Mouse (Mus musculus): Measurements from ENCODE around the gene Plekhh3. TPM values are rescaled to one million over a fixed set of nuclear protein-coding genes. Genes with fewer than 3 reads are reported as not detected.
A peak's percentile ranks its signal among the peaks of the same experiment; 100 is the strongest.
"Not testable (repeated sequence)": the region's sequence is repeated elsewhere in the genome, so short reads cannot be mapped to it uniquely, and the experiment has no call there.

Gene Plekhh3
- total RNA-seq, 2 experiments from 2014 or later = 20.7 to 35.3 TPM

DNA sequence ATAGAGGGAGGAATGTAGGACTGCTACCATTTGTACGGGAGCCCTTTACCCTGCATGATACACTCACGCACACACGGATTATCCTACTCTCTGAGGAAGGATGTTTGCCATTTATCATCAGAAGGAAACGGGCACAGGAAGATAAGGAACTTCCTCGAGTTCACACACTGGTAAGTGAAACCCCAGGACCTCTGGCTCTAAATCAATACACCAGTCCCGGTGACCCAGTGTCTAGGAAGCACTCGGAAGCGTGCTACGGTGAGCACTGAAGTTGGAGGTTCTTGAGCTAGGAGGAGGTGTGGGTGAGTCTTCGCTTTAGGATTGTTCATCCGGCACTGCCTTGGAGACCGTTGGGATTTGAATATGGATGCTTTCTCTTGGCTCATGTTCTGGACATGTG is 38.1 kb downstream of the Plekhh3 start:
- Histone ChIP-seq H3K4me3 (no peak overlapping the region), H3K27ac (no peak overlapping the region)
- intact Hi-C loops (cut with DNase I) = no loop called here
- no peak for TF ChIP-seq CTCF (IDR thresholded peaks at IDR 0.05)
- DNase-seq = no peak

DNA sequence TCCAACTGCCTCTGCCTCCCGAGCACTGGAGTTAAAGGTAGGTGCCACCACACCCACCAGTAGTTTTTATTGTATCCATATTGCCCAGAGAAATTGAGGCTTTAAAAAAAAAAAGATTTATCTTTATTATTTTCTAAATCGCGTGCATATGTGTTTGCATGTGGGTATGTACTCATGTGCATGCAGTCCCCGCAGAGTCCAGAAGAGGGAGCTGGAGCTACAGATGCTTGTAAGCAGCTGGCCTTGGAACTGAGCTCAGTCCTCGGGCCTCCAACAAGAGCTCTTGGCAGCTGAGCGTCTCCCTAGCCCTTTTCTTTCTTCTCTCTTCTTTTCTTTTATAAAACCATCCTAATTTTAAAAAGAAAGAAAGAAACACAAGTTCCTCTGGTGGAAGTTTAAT is 39.5 kb downstream of the Plekhh3 start:
- intact Hi-C loops (cut with DNase I) = loop anchor here (2.0 kb wide), 1 partner anchor 37 kb away; no protein-coding TSS in a partner anchor
- peak; percentile 51 for DNase-seq
- Histone ChIP-seq H3K4me3 (no peak overlapping the region), H3K27ac (peak overlapping the region; percentile 92)
- TF ChIP-seq CTCF (IDR thresholded peaks at IDR 0.05) = peak; percentile 54

DNA sequence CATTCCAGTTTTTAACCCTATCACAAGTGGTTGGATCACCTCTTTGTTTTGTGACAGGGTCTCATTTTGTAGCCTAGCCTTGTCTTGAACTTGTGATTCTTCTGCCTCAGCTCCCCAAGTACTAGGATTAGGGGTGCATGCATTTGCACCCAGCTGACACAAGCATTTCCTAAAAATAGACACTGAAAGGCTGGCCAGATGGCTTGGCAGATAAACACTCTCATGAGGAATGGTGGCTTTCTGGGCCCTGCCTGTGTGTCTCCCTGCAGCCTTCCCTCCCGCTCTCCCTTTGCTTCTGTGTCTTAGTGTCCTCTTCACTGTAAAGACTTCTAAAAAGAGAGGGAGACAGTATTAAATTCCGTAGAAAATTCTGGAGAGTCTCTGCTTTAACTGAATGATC is 40.0 kb downstream of the Plekhh3 start:
- Histone ChIP-seq H3K4me3 (no peak overlapping the region; the same call in 1 of the 2 replicates), H3K27ac (peak overlapping the region; percentile 92)
- peak; percentile 54 for DNase-seq
- no peak for TF ChIP-seq CTCF (IDR thresholded peaks at IDR 0.05)
- intact Hi-C loops (cut with DNase I) = loop anchor here (2.0 kb wide), 1 partner anchor 38 kb away; no protein-coding TSS in a partner anchor

DNA sequence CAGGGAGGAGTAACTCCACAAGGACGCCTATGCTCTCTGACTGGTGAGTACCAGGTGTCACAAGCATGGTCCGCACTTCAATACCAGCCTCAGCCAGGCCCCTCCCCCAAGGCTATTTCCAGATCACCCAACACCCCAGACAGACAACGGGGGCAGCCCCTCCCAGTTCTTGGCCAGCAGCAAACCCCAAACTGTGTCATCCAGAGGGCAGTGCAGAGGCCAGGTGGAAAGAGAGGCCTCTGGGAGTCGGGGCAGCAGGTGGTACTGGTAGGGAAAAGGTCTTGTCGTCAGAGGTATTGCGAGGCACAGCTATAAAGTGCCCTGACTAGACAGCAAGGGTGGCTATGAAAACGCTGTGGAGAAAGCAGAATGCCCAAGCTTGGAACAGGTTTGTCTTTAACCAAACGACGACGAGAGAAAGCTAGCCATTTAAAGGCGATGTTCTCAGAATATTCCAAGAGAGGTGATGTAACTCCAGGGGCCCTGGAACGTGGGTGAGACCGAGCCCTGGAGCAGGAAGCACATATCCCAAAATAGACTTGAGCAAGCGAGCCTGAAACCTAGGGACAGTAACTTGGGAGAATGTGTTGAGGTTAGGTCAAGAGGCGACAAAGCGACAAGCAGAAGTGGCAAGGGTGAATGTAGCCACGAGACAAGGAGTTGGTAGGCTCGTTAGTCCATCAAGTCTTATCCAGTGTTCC is 40.9 kb downstream of the Plekhh3 start:
- Histone ChIP-seq H3K27ac (peak overlapping the region; percentile 92), H3K4me3 (peak overlapping the region; percentile 41)
- peak; percentile 93 for DNase-seq
- no peak for TF ChIP-seq CTCF (IDR thresholded peaks at IDR 0.05)
- intact Hi-C loops (cut with DNase I) = loop anchor here (2.0 kb wide), 1 partner anchor 39 kb away; no protein-coding TSS in a partner anchor

DNA sequence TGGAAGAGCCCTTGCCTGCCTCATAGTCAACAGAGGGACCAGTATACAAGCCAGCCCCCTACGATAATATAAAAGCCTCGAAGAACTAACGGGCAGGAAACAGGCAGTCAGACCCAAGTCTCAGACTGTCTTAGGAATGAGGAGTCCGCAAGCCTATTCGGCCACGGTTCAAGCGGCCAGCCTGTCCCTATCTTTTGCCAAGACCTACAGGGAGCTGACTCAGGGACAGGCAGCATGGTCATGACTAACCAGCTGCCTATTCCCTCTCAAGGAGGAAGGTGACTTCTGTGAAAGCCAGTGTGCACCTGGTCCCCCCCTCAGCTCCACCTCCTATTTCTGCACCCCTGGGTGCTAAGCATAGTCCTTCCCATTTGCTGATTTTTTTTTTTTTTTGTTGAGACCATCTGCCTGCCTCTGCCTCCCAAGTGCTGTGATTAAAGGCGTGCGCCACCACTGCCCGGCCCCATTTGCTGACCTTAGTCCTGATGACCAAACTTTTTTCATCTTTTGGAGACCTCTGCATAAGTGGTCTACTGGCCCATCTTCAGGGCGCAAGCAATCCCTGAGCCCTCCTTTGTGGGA is 42.1 kb downstream of the Plekhh3 start:
- DNase-seq = peak; percentile 79
- Histone ChIP-seq H3K4me3 (peak overlapping the region; percentile 40), H3K27ac (peak overlapping the region; percentile 92)
- intact Hi-C loops (cut with DNase I) = no loop called here
- no peak for TF ChIP-seq CTCF (IDR thresholded peaks at IDR 0.05)

DNA sequence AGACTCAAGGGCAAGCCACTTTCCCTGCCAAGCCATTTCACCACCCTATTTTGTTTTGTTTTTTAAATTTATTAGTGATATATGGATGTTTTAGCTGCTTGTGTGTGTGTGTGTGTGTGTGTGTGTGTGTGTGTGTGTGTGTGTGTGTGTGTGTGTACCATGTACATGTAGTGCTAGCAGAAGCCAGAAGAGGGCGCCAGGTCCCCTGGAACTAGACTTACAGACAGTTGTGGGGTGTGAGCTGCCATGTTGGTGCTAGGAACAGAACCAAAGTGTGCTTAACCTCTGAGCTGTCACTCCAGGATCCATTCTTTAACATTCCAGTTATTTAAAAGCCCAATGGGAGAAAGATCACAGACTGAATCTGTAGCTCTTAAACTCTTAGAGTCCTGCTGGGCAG is 44.1 kb downstream of the Plekhh3 start:
- intact Hi-C loops (cut with DNase I) = no loop called here
- Histone ChIP-seq H3K4me3 (no peak overlapping the region), H3K27ac (0 out of 2 replicates have a peak overlapping the region, but pooled peaks have one; percentile 8)
- DNase-seq = peak; percentile 44
- TF ChIP-seq CTCF (IDR thresholded peaks at IDR 0.05) = peak; percentile 29; the same call in 1 of the 2 replicates

DNA sequence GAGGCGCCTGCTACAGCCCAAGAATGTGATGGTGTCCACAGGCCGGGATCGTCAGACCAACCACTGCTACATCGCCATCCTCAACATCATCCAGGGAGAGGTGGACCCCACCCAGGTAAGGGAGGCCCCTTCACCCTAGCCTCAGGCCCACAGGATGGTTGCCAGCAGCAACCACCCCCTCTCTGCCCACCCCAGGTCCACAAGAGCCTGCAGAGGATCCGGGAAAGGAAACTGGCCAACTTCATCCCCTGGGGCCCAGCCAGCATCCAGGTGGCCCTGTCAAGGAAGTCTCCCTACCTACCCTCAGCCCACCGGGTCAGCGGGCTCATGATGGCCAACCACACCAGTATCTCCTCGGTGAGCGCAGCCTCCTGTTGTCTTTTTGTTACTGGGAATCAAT is 46.1 kb downstream of the Plekhh3 start:
- H3K4me3 ChIP-seq; intact Hi-C loops (cut with DNase I); DNase-seq; H3K27ac ChIP-seq: not testable (repeated sequence)

DNA sequence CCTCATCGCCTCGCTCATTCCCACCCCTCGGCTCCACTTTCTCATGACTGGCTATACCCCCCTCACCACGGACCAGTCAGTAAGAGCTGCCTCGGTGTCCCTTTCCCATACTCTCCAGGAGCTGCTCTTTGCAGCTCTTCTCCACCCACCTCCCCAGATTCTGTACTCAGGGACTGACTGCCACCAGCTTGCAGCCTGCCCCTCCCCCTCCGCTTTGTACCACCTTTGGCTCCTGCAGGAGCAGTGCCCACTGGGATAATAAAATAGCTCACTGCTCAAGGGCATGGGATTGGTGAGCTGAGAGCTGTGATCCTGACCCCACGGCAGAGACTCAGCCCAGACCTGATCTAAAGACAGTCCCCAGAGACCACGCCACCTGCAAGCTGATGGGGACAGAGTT is 46.7 kb downstream of the Plekhh3 start:
- intact Hi-C loops (cut with DNase I); H3K4me3 ChIP-seq; H3K27ac ChIP-seq; DNase-seq: not testable (repeated sequence)

DNA sequence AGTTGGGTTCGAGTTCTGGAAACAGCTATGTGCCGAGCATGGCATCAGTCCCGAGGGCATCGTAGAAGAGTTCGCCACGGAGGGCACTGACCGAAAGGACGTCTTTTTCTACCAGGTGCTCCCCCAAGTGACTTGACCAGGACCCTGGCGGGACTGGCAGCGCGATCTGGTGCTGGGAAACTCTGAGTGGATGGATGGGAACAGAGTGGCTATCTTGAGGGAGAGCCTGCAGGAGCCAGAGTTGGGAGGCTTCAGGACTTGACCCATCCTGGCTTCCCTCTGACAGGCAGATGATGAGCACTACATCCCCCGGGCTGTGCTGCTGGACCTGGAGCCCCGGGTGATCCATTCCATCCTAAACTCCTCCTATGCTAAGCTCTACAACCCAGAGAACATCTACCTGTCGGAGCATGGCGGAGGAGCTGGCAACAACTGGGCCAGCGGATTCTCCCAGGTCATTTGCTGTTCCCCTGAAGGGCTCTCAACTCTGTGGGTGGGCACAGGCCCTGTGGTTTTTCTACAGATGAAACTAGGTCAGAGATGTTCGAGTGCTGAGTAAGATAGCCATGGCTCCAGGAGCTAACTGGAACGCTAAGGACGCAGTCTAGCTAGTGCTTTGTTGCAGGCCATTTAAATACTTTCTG is 50.5 kb downstream of the Plekhh3 start:
- intact Hi-C loops (cut with DNase I) = no loop called here
- H3K4me3 ChIP-seq = peak overlapping the region; percentile 99
- DNase-seq = no peak
- no peak for TF ChIP-seq CTCF (IDR thresholded peaks at IDR 0.05)
- H3K27ac ChIP-seq = peak overlapping the region; percentile 91

DNA sequence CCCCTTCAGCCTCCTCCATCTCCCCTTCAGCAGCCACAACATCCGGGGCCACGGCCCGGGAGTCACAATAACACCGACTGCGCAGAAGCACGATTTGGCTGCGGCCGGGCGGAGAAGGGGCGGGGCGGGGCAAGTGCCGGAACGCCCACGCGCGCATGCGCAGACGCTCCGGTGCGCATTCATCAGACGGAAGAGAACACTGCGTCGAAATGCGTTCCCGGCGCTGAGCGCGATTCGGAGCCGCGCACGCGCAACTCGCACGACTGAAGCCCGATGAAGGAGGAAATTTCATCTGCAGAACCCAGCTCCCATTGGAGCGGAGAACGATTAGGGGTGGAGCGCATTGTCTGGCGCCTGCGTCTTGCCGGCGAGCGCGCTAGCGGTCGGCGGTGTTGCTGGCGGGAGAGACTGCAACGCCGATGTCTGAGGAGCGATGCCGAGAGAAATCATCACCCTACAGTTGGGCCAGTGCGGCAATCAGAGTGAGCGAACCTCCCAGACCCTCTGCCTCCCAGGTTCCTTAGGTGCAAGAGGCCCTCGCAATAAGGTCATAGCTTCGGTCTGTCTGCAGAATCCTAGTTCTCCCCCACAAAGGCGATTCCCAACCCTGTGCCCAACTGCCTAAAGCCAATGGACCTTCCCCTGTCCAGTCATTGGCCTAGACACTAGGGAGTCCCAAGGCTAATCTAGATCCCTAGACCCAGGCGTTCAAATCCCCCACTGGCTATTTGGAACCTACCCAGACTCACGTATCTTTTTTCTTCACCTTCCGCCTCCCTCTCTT is 51.2 kb downstream of the Plekhh3 start, which contains the start of the genes Retreg3 and Tubg1:
Retreg3 (minus strand) TSS at position 133 of the 784 bp plus-strand sequence.
Tubg1 (plus strand) TSS at position 178 of the 784 bp plus-strand sequence.
- peak within 1 kb of the TSS; percentile 91 for H3K27ac ChIP-seq
- peak within 1 kb of the TSS; percentile 99 for H3K4me3 ChIP-seq
- intact Hi-C loops (cut with DNase I) = loop anchor here (2.0 kb wide), 1 partner anchor 53 kb away; no protein-coding TSS in a partner anchor
- TF ChIP-seq CTCF (IDR thresholded peaks at IDR 0.05) = no peak
- DNase-seq = peak; percentile 99

DNA sequence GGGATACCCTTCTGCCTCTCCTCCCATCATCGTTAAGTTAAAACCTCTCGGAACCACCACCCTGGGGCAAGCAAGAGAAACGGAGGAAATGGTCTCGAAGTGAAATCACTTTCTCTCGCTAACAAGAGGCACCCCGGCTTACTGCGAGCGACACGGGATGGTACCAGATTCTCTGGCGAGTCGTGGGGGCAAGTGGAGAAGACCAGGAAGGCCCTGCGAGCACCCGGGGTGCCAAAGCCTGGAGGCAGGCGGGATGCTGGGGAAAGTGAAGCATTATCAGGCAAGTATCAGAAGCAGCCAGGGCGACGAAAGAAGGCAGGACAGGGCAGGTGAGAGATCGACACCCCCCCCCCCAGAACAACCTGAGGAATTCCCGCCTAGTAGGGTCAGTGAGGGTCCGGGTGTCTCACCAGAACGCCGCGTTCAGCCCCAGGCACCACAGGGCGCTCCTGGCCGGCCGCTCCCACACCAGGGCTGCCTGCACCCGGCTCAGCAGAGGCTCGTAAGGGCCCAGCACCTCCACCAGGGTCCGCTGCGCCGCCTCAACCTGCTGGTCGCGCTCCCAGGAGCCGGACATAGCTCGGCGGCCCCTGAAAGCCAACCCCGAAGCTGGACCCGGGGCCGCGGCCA is 51.9 kb downstream of the Plekhh3 start:
- peak; percentile 53 for TF ChIP-seq CTCF (IDR thresholded peaks at IDR 0.05)
- intact Hi-C loops (cut with DNase I) = loop anchor here (2.0 kb wide), 1 partner anchor 54 kb away; no protein-coding TSS in a partner anchor
- H3K4me3 ChIP-seq = peak overlapping the region; percentile 99
- H3K27ac ChIP-seq = peak overlapping the region; percentile 91
- DNase-seq = no peak

DNA sequence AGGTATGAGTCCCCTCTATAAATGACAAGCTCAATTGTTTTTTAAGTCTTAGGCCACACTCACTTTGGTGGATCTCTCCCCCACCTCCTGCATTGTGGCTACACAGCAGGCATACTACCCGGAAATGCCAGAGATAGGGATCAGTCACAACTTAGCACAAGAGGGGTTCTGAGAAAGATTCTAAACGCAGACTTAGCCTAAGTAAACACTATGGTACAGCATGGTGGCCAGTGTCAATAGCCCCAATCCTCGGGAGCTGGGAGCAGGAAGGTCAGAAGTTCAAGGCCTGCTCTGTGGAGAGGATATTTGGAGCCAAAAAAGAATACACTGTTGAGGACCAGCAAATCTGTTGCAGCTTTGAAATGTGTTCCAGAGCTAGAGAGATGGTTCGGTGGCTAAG is 53.0 kb downstream of the Plekhh3 start:
- intact Hi-C loops (cut with DNase I) = loop anchor here (2.0 kb wide), 1 partner anchor 55 kb away; no protein-coding TSS in a partner anchor
- TF ChIP-seq CTCF (IDR thresholded peaks at IDR 0.05) = no peak
- Histone ChIP-seq H3K4me3 (peak overlapping the region; percentile 99), H3K27ac (peak overlapping the region; percentile 91; the same call in 1 of the 2 replicates)
- DNase-seq = no peak

Measured in gastrocnemius, adult 2 months (tissue).